Comparison of ENCODE assay signal across 20 mouse cellular contexts in genomic region chr10:45181344-45181743, GRCm38 (mm10). TPM values are rescaled to one million over a fixed set of nuclear protein-coding genes. Genes with fewer than 3 reads are reported as not detected.
DNase-seq lines count a peak whose midpoint lies in the region; ATAC-seq and TF ChIP-seq lines count a peak whose summit lies in the region.
"Had no signal": no experiment of that assay in that cellular context is flagged by ENCODE, and none has a peak within 500 bp of the region (broad histone marks: within the 10 kb centered on the region; RNA-seq: fewer than 3 reads in every experiment).

No protein-coding gene starts in this region.

- DNase-seq in lung, adult 18-20 months: peak; percentile 4
- DNase-seq in lung, postnatal 14 days: no peak
- DNase-seq in heart, adult 8-10 months (ENCODE audit: low spot score): peak; percentile 53
- DNase-seq in heart, postnatal 36 days: peak; percentile 16 to 17
- no peak for DNase-seq in stomach, postnatal 0 days (ENCODE audit: low spot score)
- no peak for DNase-seq in liver, postnatal 0 days
- no peak for DNase-seq in cerebellum, postnatal 36 days
- DNase-seq: adrenal gland, postnatal 10 days; cerebellum, postnatal 10 days; gastrocnemius, postnatal 36 days; kidney, postnatal 14 days; spleen, adult 18-20 months; thymus, postnatal 25 days had no signal

- H3K4me3 ChIP-seq in stomach, postnatal 0 days (ENCODE audit: low read depth, low read length): no peak overlapping the region
- no peak overlapping the region for H3K4me3 ChIP-seq in liver, postnatal 0 days (ENCODE audit: low read depth, low read length)
- H3K4me3 ChIP-seq: forebrain, embryonic 10.5 days; hindbrain, embryonic 13.5 days; limb, embryonic 15.5 days; midbrain, embryonic 15.5 days; stomach, embryonic 15.5 days had no signal

- H3K27me3 ChIP-seq in stomach, postnatal 0 days (ENCODE audit: control insufficient read depth, insufficient read depth, low read length): no peaks in the 10 kb centered on the region
- no peaks in the 10 kb centered on the region for H3K27me3 ChIP-seq in liver, postnatal 0 days (ENCODE audit: insufficient read depth, low read length)
- H3K27me3 ChIP-seq: hindbrain, embryonic 13.5 days; limb, embryonic 15.5 days; midbrain, embryonic 15.5 days; stomach, embryonic 15.5 days had no signal

- no peaks in the 10 kb centered on the region for H3K4me1 ChIP-seq in stomach, postnatal 0 days (replicated peaks; ENCODE audit: control insufficient read depth, insufficient read depth)
- H3K4me1 ChIP-seq in liver, postnatal 0 days (ENCODE audit: insufficient read depth): no peaks in the 10 kb centered on the region
- H3K4me1 ChIP-seq: forebrain, embryonic 10.5 days; hindbrain, embryonic 13.5 days; limb, embryonic 15.5 days; midbrain, embryonic 15.5 days; stomach, embryonic 15.5 days had no signal

- H3K4me2 ChIP-seq in stomach, postnatal 0 days (replicated peaks; ENCODE audit: low read depth): no peak overlapping the region
- no peak overlapping the region for H3K4me2 ChIP-seq in liver, postnatal 0 days (ENCODE audit: low read depth, low read length)
- H3K4me2 ChIP-seq: hindbrain, embryonic 13.5 days; limb, embryonic 15.5 days; midbrain, embryonic 15.5 days; stomach, embryonic 15.5 days had no signal

- WGBS in stomach, postnatal 0 days: 42% methylated on average over 3 of the region's 3 CpGs
- WGBS in liver, postnatal 0 days (ENCODE audit: insufficient replicate concordance): 79% methylated on average over 3 of the region's 3 CpGs

- no peaks in the 10 kb centered on the region for H3K9me3 ChIP-seq in stomach, postnatal 0 days (ENCODE audit: control insufficient read depth, low read length)
- H3K9me3 ChIP-seq in liver, postnatal 0 days (ENCODE audit: low read length): no peaks in the 10 kb centered on the region
- H3K9me3 ChIP-seq: forebrain, embryonic 10.5 days; hindbrain, embryonic 13.5 days; limb, embryonic 15.5 days; midbrain, embryonic 15.5 days; stomach, embryonic 15.5 days had no signal

- no peak for TF ChIP-seq CTCF in stomach, postnatal 0 days (IDR thresholded peaks at IDR 0.05; ENCODE audit: low read depth)
- no peak for TF ChIP-seq CTCF in liver, postnatal 0 days (IDR thresholded peaks at IDR 0.05; ENCODE audit: low read depth)

- peak; percentile 60 for TF ChIP-seq EP300 in stomach, postnatal 0 days (optimal IDR thresholded peaks at IDR 0.05)
- no peak for TF ChIP-seq EP300 in liver, postnatal 0 days (IDR thresholded peaks at IDR 0.05; ENCODE audit: low read depth)

- intact Hi-C loops in heart, postnatal 36 days (cut with DNase I): loop anchor here (5.0 kb wide), 1 partner anchor 64 kb away; no protein-coding TSS in a partner anchor

- no peak overlapping the region for H3K9ac ChIP-seq in stomach, postnatal 0 days (ENCODE audit: low read length)
- H3K9ac ChIP-seq in liver, postnatal 0 days (replicated peaks): no peak overlapping the region
- H3K9ac ChIP-seq: hindbrain, embryonic 13.5 days; limb, embryonic 15.5 days; midbrain, embryonic 15.5 days; stomach, embryonic 15.5 days had no signal

- no peak overlapping the region for H3K27ac ChIP-seq in stomach, postnatal 0 days (replicated peaks)
- no peak overlapping the region for H3K27ac ChIP-seq in liver, postnatal 0 days (ENCODE audit: low read depth)
- H3K27ac ChIP-seq: forebrain, embryonic 10.5 days; hindbrain, embryonic 13.5 days; limb, embryonic 15.5 days; macrophage; midbrain, embryonic 15.5 days had no signal

- ATAC-seq in stomach, postnatal 0 days (ENCODE audit: low FRiP score, low TSS enrichment): peak; percentile 73; the same call in 1 of the 2 replicates
- ATAC-seq in liver, postnatal 0 days: no peak
- ATAC-seq: intestine, postnatal 0 days; midbrain, embryonic 15.5 days had no signal

- H3K36me3 ChIP-seq in stomach, postnatal 0 days (ENCODE audit: control insufficient read depth, insufficient read depth, low read length): no peaks in the 10 kb centered on the region
- no peaks in the 10 kb centered on the region for H3K36me3 ChIP-seq in liver, postnatal 0 days (replicated peaks; ENCODE audit: insufficient read depth, low read length)
- H3K36me3 ChIP-seq: forebrain, embryonic 10.5 days; hindbrain, embryonic 13.5 days; limb, embryonic 15.5 days; midbrain, embryonic 15.5 days; stomach, embryonic 15.5 days had no signal

RNA-seq across cellular contexts. Expression of gene Popdc3, which starts 3.4 kb away (rescaled TPM):
- total RNA-seq in heart, adult 8-10 months (2022): 10 to 100 TPM; 25.5 to 40.5 (median 31.9) TPM
- total RNA-seq in heart, postnatal 36 days (2021): 10 to 100 TPM; 29.2 to 31.0 TPM
- polyA plus RNA-seq in stomach, postnatal 0 days (2015; fragmentation: Nextera tagmentation; extraction: Ambion mirVana): 3.3 and 4.2 TPM in 2 replicates
- 0.32 TPM in 1 of 2 replicates, not detected in the other for polyA plus RNA-seq in liver, postnatal 0 days (2015; fragmentation: Nextera tagmentation; extraction: Ambion mirVana)
- polyA plus RNA-seq: macrophage had no signal

Comparison
In these comparisons a context has a peak if more than half of its experiments do, and no peak if none do; other contexts are left out.
1. DNase-seq: peak in lung, adult 18-20 months (2 of 2), heart, adult 8-10 months (single experiment) and heart, postnatal 36 days (2 of 2); none in lung, postnatal 14 days (single experiment), stomach, postnatal 0 days (single experiment), liver, postnatal 0 days (single experiment) and cerebellum, postnatal 36 days (0 of 2).